Mouse (Mus musculus) spleen, adult 18-20 months (tissue): ENCODE measurements around the gene Mgat2.
"Not testable (repeated sequence)": the region's sequence is repeated elsewhere in the genome, so short reads cannot be mapped to it uniquely, and the experiment has no call there.

Experiments
- DNase-seq, 2 experiments: peaks; one replicate each; pipeline ENCODE4 v3.0.0; 2022; ENCODE audit warnings: mixed read lengths in 2 of 2

The Mgat2 gene

GRCm38 (mm10) chr12:69183583-69184308 is at the start of gene Mgat2, which contains the start of gene Rpl36al:
Mgat2 (plus strand) TSS chr12:69184157.
Rpl36al (minus strand) TSS chr12:69184083.
- peak; percentile 96 to 99 for DNase-seq

DNA sequence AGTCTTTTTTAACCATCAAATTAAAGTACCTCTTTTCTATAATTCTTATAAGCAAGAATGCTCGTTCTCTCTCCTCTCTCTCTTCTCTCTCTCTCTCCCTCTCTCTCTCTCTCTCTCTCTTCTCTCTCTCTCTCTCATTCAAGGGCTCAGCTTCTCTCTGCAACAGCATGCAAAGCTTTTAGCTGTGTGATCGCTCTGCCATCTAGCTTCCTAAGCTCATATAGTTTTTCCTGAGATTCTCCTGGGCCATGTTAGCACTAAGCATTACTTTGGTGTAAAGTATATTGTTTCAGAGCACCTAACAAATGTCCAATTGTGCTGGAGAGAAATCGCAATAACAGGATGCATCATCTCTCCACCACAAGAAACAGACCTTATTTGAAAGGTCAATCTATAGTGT is 44.8 kb upstream of the Mgat2 start:
- DNase-seq: no peak

DNA sequence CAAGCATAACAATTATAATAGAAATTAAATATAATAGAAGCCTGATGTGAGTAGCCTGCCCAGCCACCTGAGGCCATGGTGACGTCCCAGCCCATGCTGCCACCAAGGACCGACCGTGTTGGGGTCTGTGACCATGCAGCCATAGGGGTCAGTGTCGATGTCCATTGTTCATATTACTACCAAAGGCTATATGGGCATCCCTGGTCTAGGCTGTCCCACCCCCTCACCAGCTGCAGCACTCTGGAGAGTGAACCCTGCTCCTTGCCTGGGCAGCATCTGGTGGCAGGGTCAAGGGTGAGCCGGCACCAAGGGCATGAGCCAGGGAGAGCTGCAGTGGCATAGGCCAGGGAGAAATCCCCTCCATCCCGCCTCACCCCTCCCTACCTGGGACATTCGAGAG is 44.1 kb upstream of the Mgat2 start:
- no peak for DNase-seq

DNA sequence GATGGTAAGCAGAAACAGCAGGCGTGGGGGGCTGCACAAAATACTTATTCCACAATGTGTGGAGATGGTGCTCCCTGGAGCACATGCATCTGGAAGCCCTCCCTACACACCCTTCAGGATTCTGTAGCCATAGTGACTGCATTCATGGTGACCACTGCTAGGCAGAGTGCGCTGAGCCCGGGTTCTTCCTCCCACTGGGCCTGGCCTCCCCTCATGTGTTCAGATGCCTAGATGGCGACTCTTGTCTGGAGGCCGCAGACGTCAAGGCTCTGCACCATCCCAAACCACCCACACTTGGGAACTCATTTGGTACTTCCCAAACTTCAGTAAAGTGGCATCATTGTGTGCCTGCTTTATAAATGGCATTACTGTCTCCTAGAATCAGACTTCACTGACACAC is 40.5 kb upstream of the Mgat2 start:
- no peak for DNase-seq

- no peak for DNase-seq
Measured at GRCm38 (mm10) chr12:69147166-69147735, 36.7 kb upstream of the Mgat2 start.

DNA sequence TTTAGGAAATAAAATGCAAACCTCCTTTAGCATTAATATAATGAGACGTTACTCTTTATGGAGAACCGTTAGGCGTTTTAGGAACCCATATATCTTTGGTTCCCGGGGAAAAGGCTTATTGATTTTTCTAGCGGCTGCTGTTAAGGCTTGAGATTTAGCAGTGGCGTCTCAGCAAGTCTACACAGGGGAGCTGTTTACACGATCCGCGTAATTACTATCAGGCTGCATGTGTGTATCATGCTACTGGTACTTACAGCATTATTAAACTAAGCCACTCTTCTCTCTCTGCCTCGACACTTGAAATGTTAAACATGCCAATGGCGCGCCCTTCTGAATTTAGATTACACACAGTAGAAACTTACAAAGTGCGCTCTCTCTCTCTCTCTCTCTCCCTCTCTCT is 33.9 kb upstream of the Mgat2 start:
- no peak for DNase-seq

DNA sequence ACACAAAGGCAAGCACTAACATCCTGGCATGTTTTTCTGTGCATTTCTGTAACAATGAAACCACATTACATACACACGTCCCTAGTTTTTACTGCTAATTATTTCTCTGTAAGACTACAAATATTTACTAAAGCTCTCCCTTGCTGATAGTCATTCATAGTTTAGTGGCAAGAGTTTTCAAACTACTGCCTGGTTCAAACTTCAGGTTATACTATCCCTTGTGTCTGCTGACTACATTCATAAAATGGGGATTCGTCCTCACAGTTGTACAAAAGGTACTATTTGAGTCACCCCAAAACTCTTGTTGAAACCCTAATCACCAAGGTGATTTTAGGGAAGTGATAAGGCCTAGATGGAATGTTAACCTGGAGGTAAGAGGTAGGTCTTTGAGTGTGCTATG is 28.0 kb upstream of the Mgat2 start:
- no peak for DNase-seq

DNA sequence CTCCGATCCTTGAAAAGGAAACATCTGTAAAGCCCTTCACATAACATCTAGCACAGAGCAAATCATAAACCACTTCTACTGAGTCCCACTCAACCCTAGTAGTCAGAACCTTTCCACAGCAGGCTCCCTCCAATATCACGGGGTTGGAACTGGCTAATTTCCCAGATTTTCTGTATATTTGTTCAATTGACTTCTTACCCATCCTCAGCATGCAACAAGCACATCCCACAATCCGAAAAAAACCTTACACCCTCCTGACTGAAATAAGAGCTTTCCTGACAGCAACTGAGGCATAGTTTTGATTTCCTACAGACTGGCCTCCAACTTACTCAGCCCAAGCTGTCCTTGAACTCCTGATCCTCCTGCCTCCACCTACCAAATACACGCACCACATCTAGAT is 27.5 kb upstream of the Mgat2 start:
- no peak for DNase-seq

DNA sequence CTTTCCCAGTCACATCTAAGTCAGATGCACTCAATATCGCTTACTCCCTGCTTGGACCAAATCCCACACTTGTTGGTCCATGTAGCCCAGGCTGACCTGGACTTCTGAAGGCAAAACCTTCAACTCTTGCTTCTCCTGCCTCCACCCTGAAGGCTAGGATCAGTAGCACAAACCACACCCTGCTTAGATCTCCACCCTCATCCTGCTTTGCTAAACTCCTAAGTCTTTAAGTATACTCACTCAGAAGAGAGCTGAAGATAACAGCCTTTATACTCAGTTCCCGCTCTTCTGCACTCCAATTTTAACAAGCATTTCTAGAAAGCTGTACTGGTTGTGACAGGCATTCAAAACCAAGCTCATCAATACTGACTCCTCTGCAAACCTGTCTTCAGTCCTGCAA is 26.9 kb upstream of the Mgat2 start:
- DNase-seq: no peak

DNA sequence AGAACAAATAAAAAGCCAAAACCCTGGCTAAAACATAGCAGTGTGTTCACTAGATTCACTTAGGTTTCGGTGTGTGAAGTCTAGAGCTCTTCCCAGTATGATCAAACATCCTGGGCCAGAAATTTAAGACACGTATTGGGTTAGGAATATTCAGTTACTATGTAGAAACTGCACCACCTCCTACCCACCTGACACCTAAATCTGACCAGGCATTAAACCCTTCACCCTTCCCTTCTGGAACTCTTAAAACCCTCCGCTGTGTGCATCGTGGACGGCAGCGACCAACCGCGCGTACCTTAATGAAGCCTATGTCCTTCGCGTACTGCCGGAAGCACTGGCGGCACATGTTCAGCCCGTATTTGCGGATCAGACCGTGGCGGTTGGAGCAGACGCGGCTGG is 25.6 kb upstream of the Mgat2 start:
- DNase-seq: no peak

GRCm38 (mm10) chr12:69158765-69159577 is 25.0 kb upstream of the Mgat2 start, which contains the start of gene Rps29:
Rps29 (minus strand) TSS chr12:69159186.
- DNase-seq: peak; percentile 93 to 95

- peak in 1 of 2 experiments; percentile 14 for DNase-seq
Measured at GRCm38 (mm10) chr12:69159578-69159940, 24.4 kb upstream of the Mgat2 start.

DNA sequence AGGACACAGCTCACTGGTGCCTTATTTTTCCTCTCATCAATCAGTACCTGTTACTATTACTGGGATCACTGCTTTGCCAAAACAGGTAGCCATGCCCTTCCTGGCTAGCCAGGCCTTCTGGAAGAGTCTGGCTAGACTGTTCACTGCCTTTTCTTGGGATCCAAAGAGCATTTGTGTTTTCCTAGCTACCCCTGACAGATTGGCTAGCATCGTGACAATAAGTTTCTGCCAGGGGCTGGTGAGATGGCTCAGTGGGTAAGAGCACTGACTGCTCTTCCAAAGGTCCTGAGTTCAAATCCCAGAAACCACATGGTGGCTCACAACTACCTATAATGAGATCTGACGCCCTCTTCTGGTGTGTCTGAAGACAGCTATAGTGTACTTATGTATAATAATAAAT is 23.3 kb upstream of the Mgat2 start:
- not testable (repeated sequence) for DNase-seq

DNA sequence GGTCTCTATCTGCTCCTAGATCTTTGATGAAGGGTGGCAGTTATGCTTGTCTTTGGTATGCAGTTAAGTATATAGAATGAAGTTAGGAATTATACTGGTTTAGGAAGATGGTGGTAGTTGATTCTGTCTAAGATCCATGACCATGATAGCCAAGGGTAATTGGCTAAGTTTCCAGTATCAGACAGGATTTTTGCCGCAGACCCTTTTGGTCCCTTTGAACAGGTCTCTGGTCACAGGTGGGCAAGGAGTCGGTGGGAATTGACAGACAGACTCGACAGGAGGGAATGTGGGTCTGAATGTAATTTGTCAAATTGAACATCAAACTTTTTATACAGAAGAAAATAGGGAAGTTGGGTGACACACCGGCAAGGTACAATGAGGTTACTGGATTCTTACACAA is 20.4 kb upstream of the Mgat2 start:
- DNase-seq: not testable (repeated sequence)

DNA sequence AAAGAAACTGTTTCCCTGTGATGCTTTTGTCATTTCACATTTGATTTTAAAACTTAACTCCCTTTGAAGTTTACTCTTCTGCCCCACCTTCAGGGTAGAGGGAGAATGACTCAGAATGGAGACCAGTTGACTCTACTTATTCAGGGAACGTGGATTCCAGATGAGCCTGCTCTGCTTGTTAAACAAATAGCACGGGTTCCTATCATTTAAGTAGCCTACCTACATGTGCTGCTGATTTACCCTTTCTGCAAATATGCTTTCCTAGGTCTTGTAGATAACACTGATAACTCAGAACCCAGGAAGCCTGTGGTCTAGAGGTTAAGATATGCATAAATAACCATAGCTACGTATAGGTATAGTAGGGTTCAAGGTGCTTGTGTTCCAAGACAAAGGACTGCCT is 19.1 kb upstream of the Mgat2 start:
- no peak for DNase-seq

DNA sequence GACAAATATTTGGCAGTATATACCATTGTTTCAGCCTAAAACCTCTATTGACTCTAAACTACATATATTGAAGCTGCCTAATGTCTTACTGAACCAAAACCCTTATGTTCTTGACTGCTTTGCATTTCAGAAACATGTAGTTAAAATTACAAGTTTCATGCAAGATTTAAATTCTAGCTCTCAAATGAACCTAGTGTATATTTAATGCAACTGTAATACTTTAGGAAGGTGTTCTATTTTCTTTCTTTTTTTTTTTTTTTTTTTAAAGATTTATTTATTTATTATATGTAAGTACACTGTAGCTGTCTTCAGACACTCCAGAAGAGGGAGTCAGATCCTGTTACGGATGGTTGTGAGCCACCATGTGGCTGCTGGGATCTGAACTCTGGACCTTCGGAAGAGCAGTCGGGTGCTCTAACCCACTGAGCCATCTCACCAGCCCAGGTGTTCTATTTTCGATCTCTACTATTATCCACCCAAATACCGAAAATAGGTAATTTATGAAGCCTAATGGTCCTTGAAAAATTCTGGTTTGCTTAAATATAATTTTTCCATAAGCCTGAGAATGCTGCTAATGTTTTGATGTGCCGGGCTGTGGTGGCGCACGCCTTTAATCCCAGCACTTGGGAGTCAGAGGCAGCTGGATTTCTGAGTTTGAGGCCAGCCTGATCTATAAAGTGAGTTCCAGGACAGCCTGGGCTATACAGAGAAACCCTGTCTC is 16.9 kb upstream of the Mgat2 start:
- DNase-seq: not testable (repeated sequence)

DNA sequence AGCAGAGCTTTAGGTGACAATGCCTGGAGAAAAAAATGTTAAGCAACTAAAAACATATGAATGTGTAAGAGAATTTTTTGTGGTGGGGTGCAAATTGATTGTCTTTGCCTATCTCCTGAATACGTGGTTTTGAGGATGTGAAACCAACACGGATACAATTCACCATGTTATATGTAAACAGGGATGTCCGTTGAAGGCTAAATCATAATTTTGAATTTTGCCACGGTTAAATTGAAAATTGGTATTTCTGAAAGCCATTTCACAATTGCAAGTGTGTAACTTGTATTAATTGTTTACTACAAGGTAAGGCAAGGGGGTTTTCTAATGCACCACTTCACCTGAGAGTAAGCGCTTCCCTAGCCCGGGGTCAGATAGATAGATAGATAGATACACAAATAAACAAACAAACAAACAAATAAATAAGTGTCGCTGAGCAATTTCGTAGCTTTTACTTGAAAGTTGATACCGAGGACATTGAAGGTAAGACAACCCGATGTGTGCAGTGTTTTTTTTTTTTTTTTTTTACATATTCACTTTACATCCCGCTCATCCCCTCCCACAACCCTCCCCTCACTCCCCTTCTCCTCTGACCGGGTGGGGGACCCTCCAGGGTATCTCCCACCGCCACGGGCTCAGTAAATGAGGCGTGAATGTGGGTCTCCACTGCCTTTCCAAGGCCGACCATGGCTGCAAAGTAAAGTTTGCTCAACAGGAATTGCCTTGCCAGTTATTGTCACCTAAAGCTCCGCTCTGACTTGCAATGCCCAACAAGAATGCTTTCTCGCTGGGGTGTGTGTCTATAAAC is 16.1 kb upstream of the Mgat2 start:
- DNase-seq: no peak

- peak; percentile 69 to 86 for DNase-seq
Measured at GRCm38 (mm10) chr12:69168461-69169106, 15.4 kb upstream of the Mgat2 start, which contains the start of gene Lrr1. Lrr1 (plus strand) TSS chr12:69168814.

GRCm38 (mm10) chr12:69171307-69171706 is 12.7 kb upstream of the Mgat2 start:
- DNase-seq: no peak

GRCm38 (mm10) chr12:69175975-69176374 is 8.0 kb upstream of the Mgat2 start:
- no peak for DNase-seq

GRCm38 (mm10) chr12:69177526-69177925 is 6.4 kb upstream of the Mgat2 start:
- no peak for DNase-seq

GRCm38 (mm10) chr12:69179371-69179770 is 4.6 kb upstream of the Mgat2 start:
- DNase-seq: no peak
